Mouse (Mus musculus) liver, postnatal 0 days (tissue): ENCODE data around the gene Rev1. TPM values are rescaled to one million over a fixed set of nuclear protein-coding genes. Genes with fewer than 3 reads are reported as not detected.

Experiments
- ATAC-seq: fragments of 200-750 bp; cut with Nextera tagmentation; 2 replicates; pipeline ENCODE4 v1.8.0; 2017; ENCODE audit warnings: mild to moderate bottlenecking, moderate library complexity
- DNase-seq: peaks from one replicate; pipeline ENCODE4 v3.0.0-alpha.2; 2016
- H3K27ac ChIP-seq: fragments of 300-500 bp; sonication (generic); 2 replicates; pipeline ENCODE4 v1.5.1; 2014; ENCODE audit warnings: antibody characterized with exemption, moderate library complexity, mild to moderate bottlenecking, low read depth
- H3K27me3 ChIP-seq: fragments of 300-500 bp; sonication (generic); 2 replicates; pipeline ENCODE4 v1.6.1; 2014; ENCODE audit warnings: low read length, control low read depth, mixed read lengths; ENCODE audit not compliant: insufficient read depth
- H3K36me3 ChIP-seq: fragments of 300-500 bp; sonication (generic); replicated peaks from 2 replicates; pipeline ENCODE4 v1.6.1; 2014; ENCODE audit warnings: mild to moderate bottlenecking, control low read depth, low read length, moderate library complexity, mixed read lengths; ENCODE audit not compliant: insufficient read depth
- H3K4me1 ChIP-seq: fragments of 300-500 bp; sonication (generic); 2 replicates; pipeline ENCODE4 v1.6.1; 2014; ENCODE audit warnings: antibody characterized with exemption, mild to moderate bottlenecking, control low read depth; ENCODE audit not compliant: insufficient read depth
- H3K4me2 ChIP-seq: fragments of 300-500 bp; sonication (generic); 2 replicates; pipeline ENCODE4 v1.6.1; 2014; ENCODE audit warnings: low read depth, mild to moderate bottlenecking, low read length, moderate library complexity, mixed read lengths
- H3K4me3 ChIP-seq: fragments of 300-500 bp; sonication (generic); 2 replicates; pipeline ENCODE4 v1.5.1; 2014; ENCODE audit warnings: low read depth, low read length
- H3K9ac ChIP-seq: fragments of 300-500 bp; sonication (generic); replicated peaks from 2 replicates; pipeline ENCODE4 v1.6.1; 2014; ENCODE audit warnings: mild to moderate bottlenecking, moderate library complexity
- H3K9me3 ChIP-seq: fragments of 300-500 bp; sonication (generic); 2 replicates; pipeline ENCODE4 v1.6.1; 2016; ENCODE audit warnings: mild to moderate bottlenecking, control low read depth, low read length, mixed read lengths
- CTCF ChIP-seq: sonication (generic); IDR thresholded peaks from 2 replicates; pipeline ENCODE4 v1.5.1; 2016; ENCODE audit warnings: antibody characterized with exemption, low read depth
- EP300 ChIP-seq: IDR thresholded peaks from 2 replicates; pipeline ENCODE4 v1.6.1; 2016; ENCODE audit warnings: antibody characterized with exemption, low read depth, mild to moderate bottlenecking
- WGBS: fragments of 180-500 bp; shearing (Covaris S2); extraction: QIAGEN DNeasy Blood & Tissue Kit; methylation state at CpG from one replicate; pipeline ENCODE4 v1.1.7; 2014; ENCODE audit not compliant: insufficient replicate concordance; 5-methylcytosine and 5-hydroxymethylcytosine counted together
- polyA plus RNA-seq: library from polyadenylated mRNA; unstranded; fragments of >200 nt; fragmentation: Nextera tagmentation; extraction: Ambion mirVana; gene quantifications from 2 replicates; pipeline ENCODE4 v1.2.1, GENCODE M21; 2015

Rev1 gene
- polyA plus RNA-seq, 1 experiment from 2014 or later: 8.8 TPM

GRCm38 (mm10) chr1:38128919-38129436, 623 bp downstream of the Rev1 start:
- WGBS: under 1% methylated on average over 35 of the region's 68 CpGs
- no peaks in the 10 kb centered on the region for H3K9me3 ChIP-seq
- no peaks in the 10 kb centered on the region for H3K27me3 ChIP-seq
- ATAC-seq: peak; percentile 30
- H3K9ac ChIP-seq: peak overlapping the region; percentile 89
- H3K4me2 ChIP-seq: peak overlapping the region; percentile 85
- H3K4me3 ChIP-seq: peak overlapping the region; percentile 87
- H3K36me3 ChIP-seq: no peaks in the 10 kb centered on the region
- peak; percentile 72 for DNase-seq
- TF ChIP-seq CTCF: no peak
- TF ChIP-seq EP300: no peak
- H3K4me1 ChIP-seq: peaks cover 23% of the 10 kb centered on the region
- peak overlapping the region; percentile 96 for H3K27ac ChIP-seq

GRCm38 (mm10) chr1:38127036-38127435, 2.6 kb downstream of the Rev1 start:
- peaks cover 26% of the 10 kb centered on the region for H3K4me1 ChIP-seq
- H3K4me3 ChIP-seq: no peak overlapping the region
- DNase-seq (no peak), ATAC-seq (no peak)
- H3K4me2 ChIP-seq: no peak overlapping the region; the same call in 1 of the 2 replicates
- no peaks in the 10 kb centered on the region for H3K9me3 ChIP-seq
- TF ChIP-seq EP300 (no peak), CTCF (no peak)
- no peaks in the 10 kb centered on the region for H3K27me3 ChIP-seq
- no peak overlapping the region for H3K9ac ChIP-seq
- H3K36me3 ChIP-seq: no peaks in the 10 kb centered on the region
- no peak overlapping the region for H3K27ac ChIP-seq

GRCm38 (mm10) chr1:38126426-38126825, 3.2 kb downstream of the Rev1 start:
- DNase-seq (no peak), ATAC-seq (no peak)
- H3K27me3 ChIP-seq: no peaks in the 10 kb centered on the region
- no peak overlapping the region for H3K4me2 ChIP-seq
- peaks cover 29% of the 10 kb centered on the region for H3K4me1 ChIP-seq
- H3K9me3 ChIP-seq: no peaks in the 10 kb centered on the region
- no peaks in the 10 kb centered on the region for H3K36me3 ChIP-seq
- H3K9ac ChIP-seq: no peak overlapping the region
- 60% methylated on average over 3 of the region's 3 CpGs for WGBS
- no peak overlapping the region for H3K4me3 ChIP-seq
- TF ChIP-seq CTCF (no peak), EP300 (no peak)
- H3K27ac ChIP-seq: peak overlapping the region; percentile 25; the same call in 1 of the 2 replicates

- no peaks in the 10 kb centered on the region for H3K27me3 ChIP-seq
- no peaks in the 10 kb centered on the region for H3K36me3 ChIP-seq
- peak overlapping the region; percentile 40; the same call in 1 of the 2 replicates for H3K4me2 ChIP-seq
- DNase-seq (no peak), ATAC-seq (peak; percentile 48)
- no peak overlapping the region for H3K9ac ChIP-seq
- H3K4me3 ChIP-seq: no peak overlapping the region
- no peaks in the 10 kb centered on the region for H3K9me3 ChIP-seq
- TF ChIP-seq EP300 (no peak), CTCF (no peak)
- peak overlapping the region; percentile 77 for H3K27ac ChIP-seq
- peaks cover 32% of the 10 kb centered on the region for H3K4me1 ChIP-seq
Observed at GRCm38 (mm10) chr1:38124261-38124660, 5.3 kb downstream of the Rev1 start.

- ATAC-seq (no peak), DNase-seq (no peak)
- H3K4me1 ChIP-seq: peaks cover 24% of the 10 kb centered on the region
- 0 out of 2 replicates have a peak overlapping the region, but pooled peaks have one; percentile 12 for H3K27ac ChIP-seq
- no peak overlapping the region for H3K4me3 ChIP-seq
- 50% methylated on average over 5 of the region's 5 CpGs for WGBS
- H3K27me3 ChIP-seq: no peaks in the 10 kb centered on the region
- H3K9ac ChIP-seq: no peak overlapping the region
- H3K4me2 ChIP-seq: no peak overlapping the region
- no peaks in the 10 kb centered on the region for H3K9me3 ChIP-seq
- TF ChIP-seq EP300 (no peak), CTCF (no peak)
- no peaks in the 10 kb centered on the region; the same call in 1 of the 2 replicates for H3K36me3 ChIP-seq
Observed at GRCm38 (mm10) chr1:38120877-38121276, 8.7 kb downstream of the Rev1 start.

GRCm38 (mm10) chr1:38118624-38119023, 11.0 kb downstream of the Rev1 start:
- H3K4me3 ChIP-seq: no peak overlapping the region
- no peaks in the 10 kb centered on the region for H3K27me3 ChIP-seq
- TF ChIP-seq CTCF: no peak
- TF ChIP-seq EP300: no peak
- peak overlapping the region; percentile 17 for H3K27ac ChIP-seq
- H3K9me3 ChIP-seq: no peaks in the 10 kb centered on the region
- DNase-seq: no peak
- 62% methylated on average over 2 of the region's 2 CpGs for WGBS
- no peak overlapping the region for H3K4me2 ChIP-seq
- no peaks in the 10 kb centered on the region; the same call in 1 of the 2 replicates for H3K36me3 ChIP-seq
- peaks cover 15% of the 10 kb centered on the region for H3K4me1 ChIP-seq
- ATAC-seq: peak; percentile 66
- H3K9ac ChIP-seq: no peak overlapping the region
